Mouse (Mus musculus): ENCODE measurements around the gene Msgn1. TPM values are rescaled to one million over a fixed set of nuclear protein-coding genes. Genes with fewer than 3 reads are reported as not detected.

Msgn1 gene
- total and polyA plus RNA-seq, 2 experiments = not detected

GRCm38 (mm10) chr12:11216454-11216853, 7.7 kb upstream of the Msgn1 start:
- H3K79me2 ChIP-seq (ENCODE audit: control insufficient read depth, insufficient read depth, low read length) = no peaks in the 10 kb centered on the region
- no peak overlapping the region for H3K27ac ChIP-seq (replicated peaks; ENCODE audit: insufficient read depth, low read depth, low read length)
- H3K9ac ChIP-seq (ENCODE audit: low read depth, low read length) = no peak overlapping the region
- no peak overlapping the region for H3K4me3 ChIP-seq (ENCODE audit: insufficient read depth, low read depth, low read length)
- no peaks in the 10 kb centered on the region for H3K27me3 ChIP-seq (ENCODE audit: control insufficient read depth, insufficient read depth, low read length)
- no peak for DNase-seq (ENCODE audit: extremely low read depth, low read depth, low spot score)
- H3K36me3 ChIP-seq (ENCODE audit: control insufficient read depth, insufficient read depth, low read length) = no peaks in the 10 kb centered on the region
- no peak for TF ChIP-seq CTCF (IDR thresholded peaks at IDR 0.05; ENCODE audit: low read depth, low read length)
- TF ChIP-seq POLR2A (IDR thresholded peaks at IDR 0.05; ENCODE audit: extremely low read depth, insufficient read depth, low read length) = no peak
- WGBS = 69% methylated on average over 3 of the region's 3 CpGs
- no peaks in the 10 kb centered on the region for H3K4me1 ChIP-seq (ENCODE audit: control insufficient read depth, insufficient read depth, low read length)

GRCm38 (mm10) chr12:11215555-11215954, 6.8 kb upstream of the Msgn1 start:
- 71% methylated on average over 2 of the region's 2 CpGs for WGBS
- Histone ChIP-seq H3K4me3 (ENCODE audit: insufficient read depth, low read depth, low read length) (no peak overlapping the region), H3K79me2 (ENCODE audit: control insufficient read depth, insufficient read depth, low read length) (no peaks in the 10 kb centered on the region), H3K36me3 (ENCODE audit: control insufficient read depth, insufficient read depth, low read length) (no peaks in the 10 kb centered on the region), H3K9ac (ENCODE audit: low read depth, low read length) (no peak overlapping the region), H3K4me1 (ENCODE audit: control insufficient read depth, insufficient read depth, low read length) (no peaks in the 10 kb centered on the region), H3K27ac (replicated peaks; ENCODE audit: insufficient read depth, low read depth, low read length) (no peak overlapping the region), H3K27me3 (ENCODE audit: control insufficient read depth, insufficient read depth, low read length) (no peaks in the 10 kb centered on the region)
- DNase-seq (ENCODE audit: extremely low read depth, low read depth, low spot score) = no peak
- TF ChIP-seq CTCF (IDR thresholded peaks at IDR 0.05; ENCODE audit: low read depth, low read length) (no peak), POLR2A (IDR thresholded peaks at IDR 0.05; ENCODE audit: extremely low read depth, insufficient read depth, low read length) (no peak)

GRCm38 (mm10) chr12:11214776-11215175, 6.0 kb upstream of the Msgn1 start:
- TF ChIP-seq CTCF (IDR thresholded peaks at IDR 0.05; ENCODE audit: low read depth, low read length) = no peak
- Histone ChIP-seq H3K4me3 (ENCODE audit: insufficient read depth, low read depth, low read length) (no peak overlapping the region), H3K36me3 (ENCODE audit: control insufficient read depth, insufficient read depth, low read length) (no peaks in the 10 kb centered on the region), H3K79me2 (ENCODE audit: control insufficient read depth, insufficient read depth, low read length) (no peaks in the 10 kb centered on the region), H3K4me1 (ENCODE audit: control insufficient read depth, insufficient read depth, low read length) (no peaks in the 10 kb centered on the region), H3K27me3 (ENCODE audit: control insufficient read depth, insufficient read depth, low read length) (no peaks in the 10 kb centered on the region), H3K9ac (ENCODE audit: low read depth, low read length) (no peak overlapping the region), H3K27ac (replicated peaks; ENCODE audit: insufficient read depth, low read depth, low read length) (no peak overlapping the region)
- no peak for DNase-seq (ENCODE audit: extremely low read depth, low read depth, low spot score)

GRCm38 (mm10) chr12:11212881-11213280, 4.1 kb upstream of the Msgn1 start:
- TF ChIP-seq CTCF (IDR thresholded peaks at IDR 0.05; ENCODE audit: low read depth, low read length) (no peak), POLR2A (IDR thresholded peaks at IDR 0.05; ENCODE audit: extremely low read depth, insufficient read depth, low read length) (no peak)
- Histone ChIP-seq H3K4me1 (ENCODE audit: control insufficient read depth, insufficient read depth, low read length) (no peaks in the 10 kb centered on the region), H3K27me3 (ENCODE audit: control insufficient read depth, insufficient read depth, low read length) (no peaks in the 10 kb centered on the region), H3K36me3 (ENCODE audit: control insufficient read depth, insufficient read depth, low read length) (no peaks in the 10 kb centered on the region), H3K79me2 (ENCODE audit: control insufficient read depth, insufficient read depth, low read length) (no peaks in the 10 kb centered on the region), H3K9ac (ENCODE audit: low read depth, low read length) (no peak overlapping the region), H3K27ac (replicated peaks; ENCODE audit: insufficient read depth, low read depth, low read length) (no peak overlapping the region), H3K4me3 (ENCODE audit: insufficient read depth, low read depth, low read length) (no peak overlapping the region)
- no peak for DNase-seq (ENCODE audit: extremely low read depth, low read depth, low spot score)
- 81% methylated on average over 1 of the region's 1 CpGs for WGBS

- TF ChIP-seq CTCF (IDR thresholded peaks at IDR 0.05; ENCODE audit: low read depth, low read length) = no peak
- no peak for TF ChIP-seq POLR2A (IDR thresholded peaks at IDR 0.05; ENCODE audit: extremely low read depth, insufficient read depth, low read length)
- H3K4me3 ChIP-seq (ENCODE audit: insufficient read depth, low read depth, low read length) = no peak overlapping the region
- no peaks in the 10 kb centered on the region for H3K4me1 ChIP-seq (ENCODE audit: control insufficient read depth, insufficient read depth, low read length)
- no peaks in the 10 kb centered on the region for H3K27me3 ChIP-seq (ENCODE audit: control insufficient read depth, insufficient read depth, low read length)
- H3K36me3 ChIP-seq (ENCODE audit: control insufficient read depth, insufficient read depth, low read length) = no peaks in the 10 kb centered on the region
- H3K79me2 ChIP-seq (ENCODE audit: control insufficient read depth, insufficient read depth, low read length) = no peaks in the 10 kb centered on the region
- H3K9ac ChIP-seq (ENCODE audit: low read depth, low read length) = no peak overlapping the region
- no peak for DNase-seq (ENCODE audit: extremely low read depth, low read depth, low spot score)
- no peak overlapping the region for H3K27ac ChIP-seq (replicated peaks; ENCODE audit: insufficient read depth, low read depth, low read length)
- 68% methylated on average over 3 of the region's 3 CpGs for WGBS
Observed at GRCm38 (mm10) chr12:11210361-11210760, 1.6 kb upstream of the Msgn1 start.

- Histone ChIP-seq H3K36me3 (ENCODE audit: control insufficient read depth, insufficient read depth, low read length) (no peaks in the 10 kb centered on the region), H3K9ac (ENCODE audit: low read depth, low read length) (no peak overlapping the region), H3K4me1 (ENCODE audit: control insufficient read depth, insufficient read depth, low read length) (no peaks in the 10 kb centered on the region), H3K79me2 (ENCODE audit: control insufficient read depth, insufficient read depth, low read length) (no peaks in the 10 kb centered on the region), H3K4me3 (ENCODE audit: insufficient read depth, low read depth, low read length) (no peak overlapping the region), H3K27ac (replicated peaks; ENCODE audit: insufficient read depth, low read depth, low read length) (no peak overlapping the region), H3K27me3 (ENCODE audit: control insufficient read depth, insufficient read depth, low read length) (no peaks in the 10 kb centered on the region)
- no peak for DNase-seq (ENCODE audit: extremely low read depth, low read depth, low spot score)
- TF ChIP-seq POLR2A (IDR thresholded peaks at IDR 0.05; ENCODE audit: extremely low read depth, insufficient read depth, low read length) = no peak
- no peak for TF ChIP-seq CTCF (IDR thresholded peaks at IDR 0.05; ENCODE audit: low read depth, low read length)
- WGBS = 77% methylated on average over 5 of the region's 5 CpGs
Observed at GRCm38 (mm10) chr12:11209636-11210035, 864 bp upstream of the Msgn1 start.
